Mouse (Mus musculus) CH12.LX (cell line): ENCODE results near the gene Gm28171. TPM values are rescaled to one million over a fixed set of nuclear protein-coding genes. Genes with fewer than 3 reads are reported as not detected.
"Not testable (repeated sequence)": the region's sequence is repeated elsewhere in the genome, so short reads cannot be mapped to it uniquely, and the experiment has no call there.

Experiments used
- DNase-seq: peaks from one replicate; pipeline ENCODE4 v3.0.0-alpha.2; 2013; ENCODE audit errors: extremely low read depth
- H3K27ac ChIP-seq: 2 replicates; pipeline ENCODE4 v1.5.1; 2012; ENCODE audit warnings: low read depth, mild to moderate bottlenecking, control low read depth, moderate library complexity; ENCODE audit not compliant: insufficient read depth
- H3K27me3 ChIP-seq: replicated peaks from 2 replicates; pipeline ENCODE3; 2012; ENCODE audit warnings: inconsistent platforms
- H3K36me3 ChIP-seq, 2 experiments: replicated peaks in 1 of 2; 2 replicates each; pipeline versions ENCODE3 to v1.6.1; 2012; ENCODE audit warnings: inconsistent platforms in 1 of 2, low read length in 1 of 2, mild to moderate bottlenecking in 1 of 2, mixed read lengths in 1 of 2, moderate library complexity in 1 of 2; ENCODE audit not compliant: control insufficient read depth in 1 of 2, insufficient read depth in 1 of 2
- H3K4me1 ChIP-seq, 2 experiments: 2 replicates each; pipeline ENCODE4 v1.6.1; 2012; ENCODE audit warnings: inconsistent platforms in 1 of 2, moderate library complexity in 1 of 2; ENCODE audit not compliant: insufficient read depth in 2 of 2, control insufficient read depth in 1 of 2
- H3K4me2 ChIP-seq: 2 replicates; pipeline ENCODE4 v1.6.1; 2012; ENCODE audit warnings: low read depth, mild to moderate bottlenecking, control low read depth; ENCODE audit not compliant: poor library complexity, insufficient read depth, severe bottlenecking
- H3K4me3 ChIP-seq, 3 experiments: fragments of 150-350 bp in 1 of 3; sonication (generic) in 1 of 3; replicated peaks in 1 of 3; 2 replicates each; pipeline versions ENCODE3 to v1.5.1; 2011 to 2012; ENCODE audit warnings: low read depth in 2 of 3, low read length in 2 of 3, mild to moderate bottlenecking in 2 of 3, moderate library complexity in 2 of 3, control low read depth in 1 of 3, improper control_type of control experiment in 1 of 3, inconsistent platforms in 1 of 3, mixed read lengths in 1 of 3; ENCODE audit not compliant: poor library complexity in 1 of 3
- H3K79me2 ChIP-seq: replicated peaks from 2 replicates; pipeline ENCODE4 v1.6.1; 2012; ENCODE audit warnings: mild to moderate bottlenecking, moderate library complexity; ENCODE audit not compliant: control insufficient read depth, poor library complexity, insufficient read depth, severe bottlenecking; ENCODE audit errors: extremely low read depth
- H3K9ac ChIP-seq: 2 replicates; pipeline ENCODE4 v1.6.1; 2012; ENCODE audit warnings: low read depth, mild to moderate bottlenecking, control low read depth, moderate library complexity; ENCODE audit not compliant: insufficient read depth
- H3K9me3 ChIP-seq: replicated peaks from 2 replicates; pipeline ENCODE3; 2012; ENCODE audit warnings: low read length, inconsistent platforms, mixed read lengths
- dilution Hi-C: fragments of 300-500 bp; cut with MboI; formaldehyde crosslinking; loops from 2 replicates; pipeline ENCODE4 v1.14.3; 2020; ENCODE audit warnings: low sequenced_read_pairs; ENCODE audit not compliant: extremely low pct_unique_long_range_greater_than_20kb, extremely low pct_ligation_motif_present
- in situ Hi-C: fragments of 300-500 bp; cut with MboI; formaldehyde crosslinking; loops from 3 replicates; pipeline ENCODE4 v1.14.3; 2019; ENCODE audit warnings: low sequenced_read_pairs, low pct_ligation_motif_present, low pct_unique_long_range_greater_than_20kb, mixed read lengths
- polyA plus RNA-seq: library from polyadenylated mRNA; unstranded; fragments of >175 nt; gene quantifications from 2 replicates; pipeline ENCODE4 v1.2.1, GENCODE M21; 2012; ENCODE audit warnings: low read depth; ENCODE audit not compliant: insufficient read length
- total RNA-seq, 2 experiments: library from RNA; depleted of rRNA; stranded (reverse); fragments of 300-350 nt in 1 of 2; fragments of >200 nt in 1 of 2; gene quantifications; 2 replicates each; pipeline ENCODE4 v1.2.3; 2012 to 2014

The Gm28171 gene
- total RNA-seq (2012; rRNA removed) (not detected in 2 replicates), total RNA-seq (2014; rRNA removed) (not detected in 2 replicates), polyA plus RNA-seq (not detected in 2 replicates)

GRCm38 (mm10) chrY:5793095-5793494 is at the start of gene Gm28171:
Gm28171 (plus strand) TSS chrY:5793395.
- H3K79me2 ChIP-seq, H3K4me2 ChIP-seq, dilution Hi-C loops, H3K9me3 ChIP-seq, H3K9ac ChIP-seq, H3K4me3 ChIP-seq, in situ Hi-C loops, H3K36me3 ChIP-seq, H3K4me1 ChIP-seq, H3K27me3 ChIP-seq, H3K27ac ChIP-seq, DNase-seq: not testable (repeated sequence)

Other genes with a start within 250 kb of the Gm28171 start
- not detected in 2 replicates for gene Gm21854, start 136.4 kb upstream of the Gm28171 start, total RNA-seq (2012; rRNA removed)
- gene Gm21854, start 136.4 kb upstream of the Gm28171 start, total RNA-seq (2014; rRNA removed) = not detected in 2 replicates
- not detected in 2 replicates for gene Gm21854, start 136.4 kb upstream of the Gm28171 start, polyA plus RNA-seq
- not detected in 2 replicates for gene Gm20914, start 67.4 kb upstream of the Gm28171 start, total RNA-seq (2012; rRNA removed)
- gene Gm20914, start 67.4 kb upstream of the Gm28171 start, total RNA-seq (2014; rRNA removed) = not detected in 2 replicates
- gene Gm20914, start 67.4 kb upstream of the Gm28171 start, polyA plus RNA-seq = not detected in 2 replicates
- not detected in 2 replicates for gene Gm21778, start 149.1 kb downstream of the Gm28171 start, total RNA-seq (2012; rRNA removed)
- gene Gm21778, start 149.1 kb downstream of the Gm28171 start, total RNA-seq (2014; rRNA removed) = not detected in 2 replicates
- not detected in 2 replicates for gene Gm21778, start 149.1 kb downstream of the Gm28171 start, polyA plus RNA-seq